Mouse (Mus musculus): Measurements from ENCODE around the gene Gm42372.

- no peak for TF ChIP-seq TAL1 (IDR thresholded peaks at IDR 0.05; ENCODE audit: low read length)
- TF ChIP-seq GATA1 (IDR thresholded peaks at IDR 0.05; ENCODE audit: low read length) = no peak
Measured at GRCm38 (mm10) chr7:16992451-16992807, 9.5 kb downstream of the Gm42372 start, which contains the start of gene Ccdc8.

Data from erythroblast, embryonic 14.5 days (primary cell).